Mouse (Mus musculus): ENCODE measurements at regions not wholly inside any gene's neighbourhood (a gene's known extent, or its start where the extent isn't known, plus 50 kb on each side); places are given as distances from the start of the nearest gene placed in this dataset.
A peak's percentile ranks its signal among the peaks of the same experiment; 100 is the strongest.
"Not testable (repeated sequence)": the region's sequence is repeated elsewhere in the genome, so short reads cannot be mapped to it uniquely, and the experiment has no call there.

GRCm38 (mm10) chr17:69563165-69563564, 124.0 kb downstream of the Akain1 start:
- no peak overlapping the region for H3K27ac ChIP-seq (replicated peaks; ENCODE audit: low read depth, low read length)
- DNase-seq (ENCODE audit: low spot score): peak; percentile 81
- ATAC-seq (replicated peaks; ENCODE audit: insufficient number of reproducible peaks, low FRiP score, low TSS enrichment, low read depth): no peak; the same call in 1 of the 2 replicates
- no peaks in the 10 kb centered on the region for H3K4me1 ChIP-seq (ENCODE audit: control insufficient read depth, insufficient read depth, low read length)
- H3K36me3 ChIP-seq (replicated peaks; ENCODE audit: control insufficient read depth, insufficient read depth, low read depth, low read length): no peaks in the 10 kb centered on the region
- H3K9ac ChIP-seq (replicated peaks; ENCODE audit: low read length): no peak overlapping the region
- no peak overlapping the region for H3K4me3 ChIP-seq (ENCODE audit: low read depth, low read length)
- WGBS: 17% methylated on average over 4 of the region's 4 CpGs
- no peaks in the 10 kb centered on the region for H3K9me3 ChIP-seq (replicated peaks; ENCODE audit: control insufficient read depth, low read length)
- no peak overlapping the region for H3K4me2 ChIP-seq (ENCODE audit: low read depth, low read length)
- H3K27me3 ChIP-seq (ENCODE audit: control insufficient read depth, insufficient read depth, low read length): no peaks in the 10 kb centered on the region

DNA sequence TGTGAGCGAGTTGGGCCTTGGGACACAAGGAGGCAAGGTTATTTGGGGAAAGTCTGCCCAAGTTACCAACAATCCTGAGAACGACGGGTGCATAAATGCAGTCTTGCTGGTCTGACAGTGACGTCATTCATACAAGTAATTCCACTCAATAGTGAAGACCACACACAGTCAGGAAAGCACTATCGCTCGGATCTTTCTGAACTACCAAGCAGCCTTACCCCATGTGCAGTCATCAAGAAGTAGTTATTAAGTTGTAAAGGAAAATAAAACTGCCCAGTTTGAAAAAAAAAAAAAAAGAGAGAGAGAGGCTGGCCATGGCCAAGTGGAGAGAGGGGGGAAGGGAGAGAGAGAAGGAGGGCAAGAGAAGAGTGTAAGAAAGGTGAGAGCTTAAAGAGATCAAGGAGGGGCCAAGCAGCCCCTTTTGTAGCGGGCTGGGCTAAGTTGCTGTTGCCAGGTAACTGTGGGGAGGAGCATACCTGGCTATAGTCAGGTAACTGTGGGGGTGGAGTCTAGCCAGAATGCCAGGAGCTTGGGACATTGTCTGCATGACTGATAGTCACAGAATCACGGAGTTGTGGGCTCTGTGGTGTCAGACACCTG, 132.0 kb downstream of the Akain1 start:
- H3K4me3 ChIP-seq (ENCODE audit: low read depth, low read length); H3K9me3 ChIP-seq (replicated peaks; ENCODE audit: control insufficient read depth, low read length); ATAC-seq (replicated peaks; ENCODE audit: insufficient number of reproducible peaks, low FRiP score, low TSS enrichment, low read depth); H3K9ac ChIP-seq (replicated peaks; ENCODE audit: low read length); H3K27me3 ChIP-seq (ENCODE audit: control insufficient read depth, insufficient read depth, low read length); H3K27ac ChIP-seq (replicated peaks; ENCODE audit: low read depth, low read length); H3K4me1 ChIP-seq (ENCODE audit: control insufficient read depth, insufficient read depth, low read length); H3K36me3 ChIP-seq (replicated peaks; ENCODE audit: control insufficient read depth, insufficient read depth, low read depth, low read length); H3K4me2 ChIP-seq (ENCODE audit: low read depth, low read length): not testable (repeated sequence)
- DNase-seq (ENCODE audit: low spot score): peak; percentile 2
- 70% methylated on average over 8 of the region's 8 CpGs for WGBS

GRCm38 (mm10) chr17:69590553-69590952, 151.4 kb downstream of the Akain1 start:
- Histone ChIP-seq H3K9ac (replicated peaks; ENCODE audit: low read length) (no peak overlapping the region), H3K27ac (replicated peaks; ENCODE audit: low read depth, low read length) (no peak overlapping the region), H3K4me2 (ENCODE audit: low read depth, low read length) (no peak overlapping the region), H3K9me3 (replicated peaks; ENCODE audit: control insufficient read depth, low read length) (no peaks in the 10 kb centered on the region), H3K4me1 (ENCODE audit: control insufficient read depth, insufficient read depth, low read length) (no peaks in the 10 kb centered on the region), H3K4me3 (ENCODE audit: low read depth, low read length) (no peak overlapping the region), H3K27me3 (ENCODE audit: control insufficient read depth, insufficient read depth, low read length) (no peaks in the 10 kb centered on the region), H3K36me3 (replicated peaks; ENCODE audit: control insufficient read depth, insufficient read depth, low read depth, low read length) (no peaks in the 10 kb centered on the region)
- DNase-seq (ENCODE audit: low spot score): no peak
- 77% methylated on average over 4 of the region's 4 CpGs for WGBS
- no peak for ATAC-seq (replicated peaks; ENCODE audit: insufficient number of reproducible peaks, low FRiP score, low TSS enrichment, low read depth)

- ATAC-seq (replicated peaks; ENCODE audit: insufficient number of reproducible peaks, low FRiP score, low TSS enrichment, low read depth): no peak
- Histone ChIP-seq H3K27me3 (ENCODE audit: control insufficient read depth, insufficient read depth, low read length) (no peaks in the 10 kb centered on the region), H3K4me2 (ENCODE audit: low read depth, low read length) (no peak overlapping the region), H3K27ac (replicated peaks; ENCODE audit: low read depth, low read length) (no peak overlapping the region), H3K9ac (replicated peaks; ENCODE audit: low read length) (no peak overlapping the region), H3K4me1 (ENCODE audit: control insufficient read depth, insufficient read depth, low read length) (no peaks in the 10 kb centered on the region), H3K36me3 (replicated peaks; ENCODE audit: control insufficient read depth, insufficient read depth, low read depth, low read length) (no peaks in the 10 kb centered on the region), H3K4me3 (ENCODE audit: low read depth, low read length) (no peak overlapping the region), H3K9me3 (replicated peaks; ENCODE audit: control insufficient read depth, low read length) (no peaks in the 10 kb centered on the region)
- no peak for DNase-seq (ENCODE audit: low spot score)
- 85% methylated on average over 3 of the region's 3 CpGs for WGBS
Measured at GRCm38 (mm10) chr17:69597773-69598295, 158.7 kb downstream of the Akain1 start.

DNA sequence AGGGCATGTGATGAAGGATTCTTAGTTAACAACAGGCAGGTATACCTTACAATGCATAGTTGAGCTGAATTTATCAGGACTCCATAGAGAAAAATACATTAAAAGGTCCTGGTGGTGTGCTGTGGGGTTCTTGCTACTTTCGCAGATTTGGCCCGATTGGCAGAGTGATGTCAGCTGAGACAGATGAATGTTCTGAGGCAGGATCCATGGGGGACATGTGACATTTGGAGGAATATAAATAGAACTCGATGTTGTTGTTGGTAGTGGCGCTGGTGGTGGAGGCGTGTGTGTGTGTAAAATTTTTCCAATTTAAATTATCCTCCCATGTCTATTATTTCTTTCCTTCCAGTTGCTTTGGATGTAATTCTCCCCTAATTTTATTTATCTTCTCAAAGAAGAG, 159.3 kb downstream of the Akain1 start:
- Histone ChIP-seq H3K27me3 (ENCODE audit: control insufficient read depth, insufficient read depth, low read length) (no peaks in the 10 kb centered on the region), H3K36me3 (replicated peaks; ENCODE audit: control insufficient read depth, insufficient read depth, low read depth, low read length) (no peaks in the 10 kb centered on the region), H3K4me2 (ENCODE audit: low read depth, low read length) (no peak overlapping the region), H3K9ac (replicated peaks; ENCODE audit: low read length) (no peak overlapping the region), H3K4me3 (ENCODE audit: low read depth, low read length) (no peak overlapping the region), H3K4me1 (ENCODE audit: control insufficient read depth, insufficient read depth, low read length) (no peaks in the 10 kb centered on the region), H3K27ac (replicated peaks; ENCODE audit: low read depth, low read length) (no peak overlapping the region), H3K9me3 (replicated peaks; ENCODE audit: control insufficient read depth, low read length) (no peaks in the 10 kb centered on the region)
- DNase-seq (ENCODE audit: low spot score) (no peak), ATAC-seq (replicated peaks; ENCODE audit: insufficient number of reproducible peaks, low FRiP score, low TSS enrichment, low read depth) (no peak)
- WGBS: 90% methylated on average over 5 of the region's 5 CpGs

- Histone ChIP-seq H3K4me3 (ENCODE audit: low read depth, low read length) (no peak overlapping the region), H3K9me3 (replicated peaks; ENCODE audit: control insufficient read depth, low read length) (no peaks in the 10 kb centered on the region), H3K36me3 (replicated peaks; ENCODE audit: control insufficient read depth, insufficient read depth, low read depth, low read length) (no peaks in the 10 kb centered on the region), H3K27me3 (ENCODE audit: control insufficient read depth, insufficient read depth, low read length) (no peaks in the 10 kb centered on the region), H3K4me1 (ENCODE audit: control insufficient read depth, insufficient read depth, low read length) (no peaks in the 10 kb centered on the region), H3K27ac (replicated peaks; ENCODE audit: low read depth, low read length) (no peak overlapping the region), H3K4me2 (ENCODE audit: low read depth, low read length) (no peak overlapping the region), H3K9ac (replicated peaks; ENCODE audit: low read length) (no peak overlapping the region)
- no peak for ATAC-seq (replicated peaks; ENCODE audit: insufficient number of reproducible peaks, low FRiP score, low TSS enrichment, low read depth)
- no peak for DNase-seq (ENCODE audit: low spot score)
Measured at GRCm38 (mm10) chr17:69603596-69603995, 164.5 kb downstream of the Akain1 start.

- no peaks in the 10 kb centered on the region for H3K36me3 ChIP-seq (replicated peaks; ENCODE audit: control insufficient read depth, insufficient read depth, low read depth, low read length)
- no peaks in the 10 kb centered on the region for H3K27me3 ChIP-seq (ENCODE audit: control insufficient read depth, insufficient read depth, low read length)
- H3K4me2 ChIP-seq (ENCODE audit: low read depth, low read length): no peak overlapping the region
- no peaks in the 10 kb centered on the region for H3K4me1 ChIP-seq (ENCODE audit: control insufficient read depth, insufficient read depth, low read length)
- no peak overlapping the region for H3K4me3 ChIP-seq (ENCODE audit: low read depth, low read length)
- H3K9me3 ChIP-seq (replicated peaks; ENCODE audit: control insufficient read depth, low read length): no peaks in the 10 kb centered on the region
- H3K9ac ChIP-seq (replicated peaks; ENCODE audit: low read length): no peak overlapping the region
- WGBS: 67% methylated on average over 6 of the region's 6 CpGs
- ATAC-seq (replicated peaks; ENCODE audit: insufficient number of reproducible peaks, low FRiP score, low TSS enrichment, low read depth) (no peak), DNase-seq (ENCODE audit: low spot score) (peak; percentile 4)
- H3K27ac ChIP-seq (replicated peaks; ENCODE audit: low read depth, low read length): no peak overlapping the region
Measured at GRCm38 (mm10) chr17:69604698-69605097, 165.6 kb downstream of the Akain1 start.

DNA sequence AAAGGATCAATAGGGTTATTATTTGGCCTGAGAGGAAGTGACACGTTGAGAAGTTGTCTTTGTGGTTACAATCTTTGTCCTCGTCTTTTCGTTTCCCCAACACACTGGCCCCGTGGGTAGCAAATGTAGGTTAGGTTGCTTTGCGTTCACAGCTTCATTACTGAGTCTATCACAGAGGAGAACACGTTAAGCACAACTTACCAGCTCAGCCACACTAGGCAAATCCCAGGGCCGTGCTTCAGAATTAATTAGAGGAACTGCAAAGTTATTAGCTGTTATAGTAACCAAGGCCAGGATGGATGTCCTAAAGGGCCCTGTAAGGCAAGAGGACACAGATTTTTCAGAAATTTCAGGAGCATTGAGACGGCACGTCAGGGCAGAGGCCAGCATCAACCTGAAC, 166.3 kb downstream of the Akain1 start:
- no peaks in the 10 kb centered on the region for H3K36me3 ChIP-seq (replicated peaks; ENCODE audit: control insufficient read depth, insufficient read depth, low read depth, low read length)
- no peaks in the 10 kb centered on the region for H3K27me3 ChIP-seq (ENCODE audit: control insufficient read depth, insufficient read depth, low read length)
- ATAC-seq (replicated peaks; ENCODE audit: insufficient number of reproducible peaks, low FRiP score, low TSS enrichment, low read depth): no peak
- no peak overlapping the region for H3K9ac ChIP-seq (replicated peaks; ENCODE audit: low read length)
- DNase-seq (ENCODE audit: low spot score): no peak
- no peak overlapping the region for H3K4me3 ChIP-seq (ENCODE audit: low read depth, low read length)
- no peak overlapping the region for H3K4me2 ChIP-seq (ENCODE audit: low read depth, low read length)
- 83% methylated on average over 9 of the region's 9 CpGs for WGBS
- no peaks in the 10 kb centered on the region for H3K4me1 ChIP-seq (ENCODE audit: control insufficient read depth, insufficient read depth, low read length)
- H3K27ac ChIP-seq (replicated peaks; ENCODE audit: low read depth, low read length): no peak overlapping the region
- H3K9me3 ChIP-seq (replicated peaks; ENCODE audit: control insufficient read depth, low read length): no peaks in the 10 kb centered on the region
